Mouse (Mus musculus) thymus, postnatal 4 days (tissue): ENCODE measurements around the gene Spata17.
A peak's percentile ranks its signal among the peaks of the same experiment; 100 is the strongest.

Experiments
- DNase-seq: peaks from one replicate; pipeline ENCODE4 v3.0.0; 2021

Spata17 gene

DNA sequence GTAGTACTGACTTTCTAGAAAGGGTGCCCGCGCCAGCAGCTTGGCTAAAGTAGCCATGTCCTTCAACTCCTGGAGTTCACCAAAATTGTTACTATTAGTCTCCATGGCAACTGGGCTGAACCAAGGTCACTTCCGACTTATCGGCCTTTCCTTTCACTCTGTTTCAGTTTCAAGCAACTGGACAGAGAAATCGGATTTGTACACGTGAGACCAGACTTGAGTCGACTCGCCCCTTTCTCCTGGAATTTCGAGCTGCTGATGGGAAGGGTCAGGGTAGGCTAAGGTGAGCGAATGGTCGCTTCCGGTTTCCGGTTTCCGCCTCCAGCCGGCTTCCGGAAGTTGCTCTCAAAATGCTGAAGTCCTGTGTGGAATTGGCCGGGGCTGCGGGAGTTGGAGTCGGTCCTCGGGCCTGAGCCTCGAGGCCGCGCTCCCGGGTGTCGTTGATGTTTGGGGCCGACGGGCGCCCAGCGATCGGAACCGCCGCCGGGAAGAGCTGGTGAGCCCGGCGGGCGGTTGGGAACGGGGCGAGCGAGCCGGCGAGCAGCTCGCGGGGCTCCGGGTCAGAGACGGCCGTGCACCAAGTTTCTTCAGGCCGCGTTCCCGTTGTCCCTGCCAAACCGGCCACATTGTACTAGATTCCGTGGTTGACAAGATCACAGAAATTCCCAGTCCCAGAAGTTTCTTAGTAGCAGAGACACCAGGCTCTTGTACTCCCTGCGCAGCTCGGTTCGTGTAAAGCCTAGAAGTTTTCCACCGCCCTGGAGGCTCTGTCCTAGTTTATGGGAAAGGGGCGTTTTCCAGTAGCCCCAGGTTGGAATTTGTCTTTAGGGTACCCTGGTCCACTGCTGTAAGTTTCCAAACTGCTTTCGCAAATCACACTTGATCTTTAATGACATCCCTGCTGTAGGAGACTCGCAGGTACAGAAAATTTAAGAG is at the start of gene Spata17, which contains the start of gene Gpatch2:
Gene Spata17, minus strand, starts transcription at position 285 of the 936 bp plus-strand sequence.
Gene Gpatch2, plus strand, starts transcription at position 328 of the 936 bp plus-strand sequence.
- peak; percentile 75 for DNase-seq

DNA sequence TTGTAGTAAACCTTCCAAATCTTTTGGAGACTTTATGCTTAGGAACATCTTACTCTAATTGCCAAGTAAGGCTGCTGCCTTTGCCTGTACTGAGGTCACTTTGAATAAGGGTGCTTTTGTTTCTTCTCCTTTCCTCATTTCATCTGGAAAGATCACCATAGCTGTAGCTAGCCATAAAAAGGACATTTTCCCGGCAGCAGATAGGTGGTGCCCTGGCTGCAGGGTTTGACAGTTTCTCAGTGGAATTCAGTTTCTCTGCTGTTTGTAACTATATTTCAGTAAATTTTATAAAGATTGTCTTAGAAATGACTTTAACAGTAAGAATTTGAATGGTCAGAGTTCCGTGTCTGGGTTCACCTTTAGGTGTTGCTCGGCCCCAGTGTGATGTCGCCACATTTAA is 43.5 kb upstream of the Spata17 start:
- DNase-seq, result no peak

DNA sequence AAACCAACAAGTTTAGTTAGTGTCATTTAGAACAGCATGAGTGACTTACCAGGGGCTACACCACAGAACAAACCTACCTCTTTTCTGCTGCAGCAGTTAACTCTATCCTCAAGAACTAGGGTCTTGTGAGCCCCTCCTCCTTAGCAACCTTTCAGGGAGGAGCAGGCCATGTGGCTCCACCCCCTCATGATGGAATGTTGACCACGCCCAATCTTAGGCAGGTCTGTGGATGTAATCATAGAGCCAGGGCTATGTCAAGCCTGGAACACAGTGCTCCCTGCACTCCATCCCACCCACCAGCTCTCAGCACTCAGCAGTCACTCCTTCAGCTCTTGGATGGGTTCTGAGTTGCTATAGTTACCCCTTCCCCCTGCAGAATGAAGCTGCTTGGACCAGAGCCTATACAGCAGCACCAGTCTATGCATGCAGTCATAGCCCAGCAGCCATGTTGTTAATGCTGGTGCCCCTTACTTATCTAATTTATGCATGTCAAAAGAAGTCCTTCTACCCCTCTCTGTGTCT is 35.5 kb upstream of the Spata17 start:
- no peak for DNase-seq

DNA sequence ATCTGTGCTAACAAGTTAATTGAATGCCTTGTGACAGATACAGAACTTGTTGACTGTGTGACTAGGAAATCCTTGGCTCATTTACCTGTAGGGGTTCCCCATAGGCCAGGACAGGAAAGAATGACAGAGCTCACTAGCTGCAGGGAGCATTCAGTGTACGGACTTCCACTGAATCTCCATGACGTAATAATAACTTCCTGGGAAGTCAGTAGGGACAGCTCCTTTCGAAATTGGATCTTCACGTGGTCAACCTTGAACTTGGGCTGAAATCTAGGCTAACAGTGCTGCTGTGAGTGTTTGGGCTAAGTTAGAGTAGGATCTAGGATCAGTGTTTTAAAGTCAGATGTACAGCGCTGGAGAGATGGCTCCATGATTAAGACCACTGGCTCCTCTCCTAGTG is 29.5 kb upstream of the Spata17 start:
- DNase-seq, result no peak

DNA sequence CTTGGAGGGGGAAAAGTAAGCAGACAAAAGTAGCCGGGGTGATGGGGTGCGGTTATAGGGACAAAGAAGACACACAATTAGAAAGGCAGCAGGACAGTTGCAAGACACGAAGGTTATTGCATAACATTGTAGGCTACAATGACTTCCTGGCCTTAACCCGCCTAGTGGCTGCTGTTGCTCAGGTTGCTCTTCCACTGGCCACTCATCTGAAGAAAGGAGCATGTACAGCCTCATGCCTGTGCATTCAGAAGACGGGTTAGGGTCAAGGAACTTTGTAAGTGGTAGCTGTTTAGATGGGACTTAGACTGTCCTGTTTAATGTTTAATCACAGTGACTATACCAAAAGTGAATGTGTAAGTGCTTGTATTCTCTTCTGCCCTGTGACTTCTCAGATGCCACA is 26.1 kb upstream of the Spata17 start:
- no peak for DNase-seq

DNA sequence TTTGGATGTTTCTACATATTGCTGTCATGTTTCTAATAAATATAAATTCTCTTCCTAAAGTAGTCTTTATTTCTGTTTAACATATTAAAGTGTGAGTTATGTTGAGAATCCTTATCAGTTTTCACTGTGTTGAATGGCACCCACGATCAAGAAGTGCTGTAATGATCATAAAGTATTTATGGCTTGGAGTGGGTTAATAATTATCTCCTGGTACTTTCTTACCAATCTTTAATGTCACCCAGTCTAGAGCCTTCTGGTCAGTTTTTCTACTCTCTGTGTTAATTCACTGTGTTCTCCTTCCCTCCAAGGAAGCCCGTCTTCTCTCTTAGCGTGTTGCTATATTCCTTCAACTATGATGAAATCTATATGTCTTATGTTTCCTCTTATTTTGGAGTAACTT is 25.0 kb upstream of the Spata17 start:
- DNase-seq, result no peak

DNA sequence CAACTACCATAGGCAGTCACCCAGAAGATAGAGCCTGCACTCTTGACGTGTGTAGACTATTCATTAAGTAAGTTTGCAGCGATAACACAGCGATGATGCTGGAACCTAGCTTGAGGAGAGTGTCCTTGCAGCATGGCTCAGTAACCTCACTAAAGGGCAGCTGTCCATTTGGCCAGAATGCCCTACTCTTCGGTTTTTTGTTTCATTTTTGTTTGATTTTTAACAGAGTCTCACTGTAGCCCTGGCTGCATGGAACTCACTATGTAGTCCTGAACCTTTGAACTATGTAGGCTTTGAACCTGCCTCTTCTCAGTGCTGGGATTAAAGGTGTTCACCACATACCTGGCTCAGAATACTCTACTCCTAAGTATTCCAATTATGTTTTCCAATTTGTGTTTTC is 22.8 kb upstream of the Spata17 start:
- DNase-seq, result no peak

DNA sequence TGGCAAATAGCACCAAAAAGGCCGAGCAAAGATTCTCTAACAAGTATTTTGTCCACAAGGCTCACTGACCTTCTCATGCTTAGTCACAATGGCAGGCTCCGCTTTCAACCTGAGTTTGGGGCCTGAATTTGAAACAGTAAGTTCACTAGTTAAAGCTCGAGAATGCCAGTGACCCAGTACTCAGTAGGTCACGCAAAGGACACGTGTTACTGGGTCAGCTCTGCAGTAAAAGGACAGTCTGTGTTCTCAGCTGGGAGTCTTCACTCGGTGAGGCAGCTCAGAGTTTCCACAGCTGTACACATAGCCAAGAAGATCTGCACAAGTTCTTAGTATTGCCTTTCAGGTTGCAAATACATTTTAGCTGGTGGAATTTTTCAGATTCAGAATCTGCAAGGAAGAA is 21.0 kb upstream of the Spata17 start:
- DNase-seq, result no peak

DNA sequence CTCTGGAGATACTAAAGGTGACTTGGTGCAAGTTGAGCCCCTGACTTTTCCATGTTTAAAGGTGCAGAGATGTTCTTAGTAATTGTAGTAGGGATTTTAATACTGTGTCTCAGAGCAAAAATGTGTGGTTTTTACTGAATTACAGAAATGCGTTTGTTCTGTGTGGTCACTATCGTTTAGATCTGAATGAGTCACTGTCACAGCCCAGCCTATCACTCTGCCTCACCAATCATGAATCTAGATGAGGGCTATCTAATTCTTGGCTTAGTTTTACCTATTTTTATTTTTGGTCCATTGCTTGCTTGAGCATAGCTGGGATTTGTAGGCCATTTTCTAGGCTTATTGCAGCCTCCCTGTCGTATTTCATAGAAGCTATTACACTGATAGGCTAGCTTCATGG is 19.9 kb upstream of the Spata17 start:
- no peak for DNase-seq

DNA sequence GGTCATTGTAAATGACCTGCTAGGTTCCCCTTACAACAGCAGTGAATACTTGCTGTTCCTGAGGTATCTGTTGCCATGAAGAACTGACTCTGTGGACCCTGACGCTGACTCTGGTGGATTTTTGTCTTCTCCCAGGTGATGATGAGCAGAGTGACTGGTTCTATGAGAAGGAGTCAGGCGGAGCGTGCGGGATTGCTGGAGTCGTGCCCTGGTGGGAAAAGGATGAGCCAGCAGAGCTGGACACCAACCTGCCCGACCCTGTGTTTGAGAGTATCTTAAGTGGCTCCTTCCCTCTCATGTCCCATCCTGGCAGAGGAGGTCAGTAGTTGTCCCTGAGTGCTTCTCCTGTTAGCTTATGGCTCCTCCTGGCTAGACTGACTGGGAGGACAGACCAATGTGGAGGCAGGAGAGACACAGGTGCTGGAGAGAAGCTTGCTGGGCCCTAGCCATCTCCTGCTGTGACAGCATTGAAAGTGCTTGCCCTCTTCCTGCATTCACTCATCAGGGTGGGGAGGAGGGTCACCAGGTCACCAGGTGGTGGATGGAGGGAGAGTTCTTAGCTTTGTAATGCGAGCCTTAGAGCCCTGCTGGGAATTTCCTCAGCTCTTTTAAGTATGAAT is 17.8 kb upstream of the Spata17 start:
- DNase-seq, result no peak

DNA sequence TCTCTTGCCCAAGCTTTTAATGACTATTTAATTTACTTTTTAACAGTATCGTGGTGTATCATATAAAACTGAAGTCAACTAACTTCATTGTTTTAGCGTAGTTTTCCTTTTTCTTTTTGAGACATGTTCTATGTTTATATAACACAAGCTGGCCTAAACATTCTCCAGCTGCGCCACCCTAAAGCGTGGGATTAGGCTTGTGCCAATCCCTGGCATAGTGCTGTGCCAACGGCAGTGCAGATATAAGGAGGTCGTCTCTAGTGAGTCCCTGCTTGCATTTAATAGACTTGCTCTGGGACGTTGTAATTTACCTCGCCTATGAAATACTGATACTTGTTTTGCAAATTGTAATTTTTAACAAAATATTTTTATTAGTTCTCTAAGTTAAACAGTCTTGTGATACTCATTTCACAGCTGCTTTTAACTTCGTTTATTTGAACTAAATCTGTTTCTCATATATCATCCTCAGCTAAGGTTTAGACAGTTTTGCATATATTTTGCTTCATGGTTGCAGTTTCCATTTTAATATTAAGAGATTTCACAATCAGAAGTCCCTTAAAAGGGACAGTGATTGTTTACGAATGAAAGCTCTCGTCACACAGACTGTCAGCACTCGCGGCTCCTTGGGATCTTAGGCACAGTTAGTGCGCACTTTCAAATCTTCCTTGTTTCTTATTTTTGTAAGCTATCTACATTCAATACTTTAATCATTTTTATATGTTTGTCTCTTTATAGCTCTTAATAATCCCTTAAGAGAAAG is 17.1 kb upstream of the Spata17 start:
- DNase-seq, result no peak

DNA sequence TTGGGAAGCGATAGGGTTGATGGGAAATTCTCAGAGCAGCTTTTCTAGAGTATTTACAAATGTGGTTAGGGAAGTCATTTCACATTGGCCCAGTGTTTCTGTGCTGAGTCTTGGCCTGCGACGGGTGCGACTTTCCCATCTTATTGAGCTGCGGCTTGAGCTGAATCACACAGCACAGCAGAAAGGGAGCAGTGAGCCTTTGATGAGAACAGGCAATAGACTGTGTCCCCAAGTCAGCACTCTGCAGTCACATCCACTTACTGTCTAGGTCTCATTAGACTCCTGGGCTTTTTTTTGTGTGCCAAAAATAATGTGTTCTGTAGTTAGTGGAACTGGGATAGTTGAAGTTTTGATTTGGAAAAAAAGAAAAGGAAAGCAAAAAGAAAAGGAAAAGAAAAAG is 15.0 kb upstream of the Spata17 start:
- DNase-seq, result no peak

DNA sequence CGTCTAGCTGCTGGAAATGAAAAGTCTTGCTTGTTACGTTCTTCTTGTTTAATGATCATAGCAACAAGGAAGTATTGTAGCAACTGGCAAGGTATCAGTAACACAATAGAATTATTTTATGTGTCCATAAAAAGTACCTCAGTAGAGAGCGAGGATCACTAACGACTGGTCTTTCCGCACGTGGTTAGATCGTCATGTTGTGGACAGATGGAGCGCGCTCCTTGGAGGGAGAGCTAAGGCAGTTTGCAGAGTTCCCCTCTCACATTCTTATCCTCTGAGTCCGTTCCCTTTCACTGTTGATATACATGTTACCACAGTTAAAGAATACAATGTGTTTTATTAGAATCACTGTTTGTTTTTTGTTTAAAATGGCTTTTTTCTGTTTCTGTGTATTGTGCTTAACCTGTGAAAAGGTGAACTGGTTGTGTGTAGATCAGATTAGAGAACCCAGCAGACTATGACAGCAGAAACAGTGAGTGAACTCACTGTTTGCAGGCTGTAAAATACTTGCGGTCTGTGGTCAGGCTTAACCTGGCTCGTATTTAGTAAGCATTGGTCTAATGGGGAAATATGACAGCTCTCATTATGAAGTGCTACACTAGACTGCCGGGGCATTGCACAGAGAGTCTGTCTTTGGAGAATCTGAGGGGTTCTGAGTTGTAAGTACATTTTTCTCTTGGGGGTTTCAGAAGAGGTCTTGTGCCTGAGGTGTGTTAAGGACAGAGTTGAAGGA is 13.3 kb upstream of the Spata17 start:
- DNase-seq, result no peak

DNA sequence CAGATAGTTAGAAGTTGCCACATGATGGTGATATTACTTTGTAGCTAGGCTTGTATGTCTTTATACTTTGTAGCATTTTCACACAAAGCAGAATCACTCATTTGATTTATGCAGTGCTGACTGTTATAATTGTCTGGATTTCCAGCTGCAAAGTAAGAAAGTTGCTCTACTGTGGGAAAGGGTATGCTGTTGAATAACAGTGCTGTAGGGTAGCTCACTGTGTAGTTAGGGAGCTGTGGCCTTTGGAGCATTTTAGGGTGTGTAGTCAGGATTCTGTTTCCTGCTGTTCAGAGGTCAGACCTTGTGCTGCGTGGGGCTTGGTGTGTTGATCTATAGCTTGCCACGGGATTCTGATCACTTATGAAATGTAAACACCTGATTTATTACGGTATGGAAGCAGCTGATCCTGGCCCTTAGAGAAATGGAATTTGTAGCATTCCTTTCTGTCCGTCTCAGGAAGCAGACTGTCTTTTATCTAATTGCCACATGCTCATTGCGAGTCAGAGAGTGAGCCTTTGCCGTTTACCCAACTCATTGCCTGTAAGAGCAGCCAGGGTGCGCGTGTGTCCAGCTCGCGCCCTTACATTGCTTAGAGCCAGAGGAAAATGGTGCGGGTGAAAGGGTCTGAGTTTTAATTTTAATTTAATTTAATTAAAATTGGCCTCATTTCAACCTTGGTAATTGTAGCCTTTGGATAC is 11.2 kb upstream of the Spata17 start:
- no peak for DNase-seq

DNA sequence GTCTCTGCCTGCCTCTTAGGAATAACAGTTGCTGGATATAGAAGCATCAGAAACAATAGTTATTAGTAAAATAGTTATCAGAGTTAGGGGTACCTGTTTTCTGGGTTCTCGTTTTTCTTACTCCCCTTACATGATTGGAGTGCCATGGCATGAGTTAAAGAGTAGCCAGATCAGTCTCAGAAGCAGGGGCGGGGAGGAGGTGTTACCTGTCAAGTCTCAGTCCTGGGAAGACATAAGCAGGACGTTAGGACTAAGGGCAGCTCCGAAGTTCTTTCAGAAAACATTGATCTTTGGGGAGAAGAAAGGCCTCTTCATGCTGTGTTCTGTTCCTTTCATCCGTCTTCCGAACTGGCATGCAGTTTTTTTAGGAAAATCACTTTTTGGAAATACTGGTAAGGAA is 5.5 kb upstream of the Spata17 start:
- DNase-seq, result no peak

DNA sequence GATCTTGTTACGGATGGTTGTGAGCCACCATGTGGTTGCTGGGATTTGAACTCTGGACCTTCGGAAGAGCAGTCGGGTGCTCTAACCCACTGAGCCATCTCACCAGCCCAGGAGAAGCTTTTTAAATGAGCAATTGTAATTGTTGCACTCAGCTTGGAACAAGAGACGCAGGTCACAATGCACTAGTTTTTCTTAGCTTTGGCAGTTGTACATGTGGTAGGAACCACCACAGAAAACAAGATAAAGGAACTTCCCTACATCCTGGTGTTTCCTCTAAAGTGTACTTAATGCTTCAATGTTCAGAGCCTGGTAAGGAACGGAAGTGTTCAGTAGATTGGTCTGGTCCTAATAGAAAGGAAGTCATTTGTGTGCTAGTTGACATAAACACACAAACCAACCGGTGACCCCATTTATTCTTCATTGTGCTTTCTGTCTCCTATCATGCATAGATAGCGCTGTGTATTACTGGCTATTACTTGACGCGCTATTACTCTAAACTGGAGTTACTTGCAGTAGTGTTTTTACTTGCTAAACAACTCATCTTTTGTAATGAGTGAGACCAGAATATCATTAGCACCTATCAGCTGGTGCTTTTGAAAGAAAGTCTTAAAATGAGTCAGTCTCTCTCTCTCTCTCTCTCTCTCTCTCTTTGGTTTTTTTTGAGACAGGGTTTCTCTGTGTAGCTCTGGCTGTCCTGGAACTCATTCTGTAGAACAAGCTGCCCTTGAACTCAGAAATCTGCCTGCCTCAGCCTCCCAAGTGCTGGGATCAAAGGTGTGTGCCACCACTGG is 1.6 kb upstream of the Spata17 start:
- DNase-seq, result no peak

DNA sequence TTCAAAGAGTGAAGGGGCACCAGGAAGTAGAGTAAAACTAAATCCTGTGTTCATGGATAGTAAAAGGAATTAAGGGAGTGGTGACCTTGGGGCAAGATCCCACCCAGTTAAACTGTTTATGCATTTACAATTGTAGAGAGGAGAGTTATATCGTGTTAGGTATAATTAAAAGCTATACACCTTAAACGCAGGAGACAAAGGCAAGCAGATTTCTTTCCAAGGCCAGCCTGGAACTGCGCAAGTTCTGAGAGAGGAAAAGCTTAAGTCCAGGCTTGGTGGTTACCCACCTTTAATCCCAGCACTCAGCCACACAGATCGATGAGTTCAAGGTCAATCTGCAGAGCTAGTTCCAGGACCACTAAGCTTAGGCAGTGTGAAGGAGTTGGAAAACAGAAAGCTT is 4.5 kb downstream of the Spata17 start:
- DNase-seq, result no peak

DNA sequence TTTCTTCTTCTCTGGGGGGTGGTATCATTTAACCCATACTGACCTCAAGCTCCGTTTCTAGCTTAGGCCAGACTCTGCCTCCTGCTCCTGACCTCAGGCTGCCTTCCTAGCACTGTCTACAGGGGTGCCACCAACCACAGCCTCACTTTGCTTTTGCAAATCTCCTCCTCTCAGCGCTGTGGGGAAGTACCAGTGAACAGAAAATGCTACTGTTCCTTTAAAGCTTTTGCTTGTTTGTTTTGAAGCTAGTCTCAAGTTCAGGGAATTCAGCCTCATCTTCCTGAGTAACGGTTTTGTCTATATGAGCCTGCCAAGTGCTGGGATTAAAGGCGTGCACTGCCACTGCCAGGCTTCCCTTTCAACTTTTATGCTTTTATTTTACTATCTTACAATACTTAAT is 5.8 kb downstream of the Spata17 start:
- DNase-seq, result no peak

DNA sequence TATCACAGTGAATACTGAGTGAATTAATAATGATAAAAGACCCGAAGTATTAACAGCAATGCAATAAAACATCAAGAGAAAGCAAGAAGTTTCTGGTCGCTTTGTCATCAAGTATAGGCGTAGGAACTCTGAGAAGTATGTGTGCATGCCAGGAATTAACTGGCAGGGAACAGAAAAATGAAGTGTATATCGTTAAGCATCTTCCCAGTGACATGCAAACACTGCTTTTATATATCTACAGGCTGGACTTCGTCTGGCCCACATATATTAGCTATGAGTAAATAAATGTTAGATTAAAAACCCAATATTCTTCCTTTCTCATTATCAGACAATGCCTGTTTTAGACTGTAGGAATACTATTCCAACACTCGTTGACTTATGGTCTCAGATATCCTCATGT is 9.8 kb downstream of the Spata17 start:
- DNase-seq, result no peak

DNA sequence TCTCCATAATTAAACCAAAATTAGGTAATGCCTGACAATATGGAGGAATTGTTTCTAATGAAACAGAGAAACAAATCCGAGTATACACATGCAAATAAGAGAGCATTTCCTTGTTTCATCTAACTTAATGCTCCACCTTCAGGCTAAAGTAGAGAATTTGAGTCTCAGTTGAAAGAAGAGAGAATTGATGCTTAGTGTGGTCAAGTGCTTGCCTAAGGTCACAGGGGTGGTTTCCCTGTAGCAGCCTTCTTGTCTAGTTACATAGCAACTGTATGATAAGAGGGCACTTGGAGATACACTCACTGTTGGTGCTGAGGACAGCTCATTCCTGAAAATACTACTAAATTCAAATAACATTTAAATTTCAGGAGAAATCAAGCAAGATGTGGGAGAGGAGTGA is 36.7 kb downstream of the Spata17 start:
- DNase-seq, result no peak

DNA sequence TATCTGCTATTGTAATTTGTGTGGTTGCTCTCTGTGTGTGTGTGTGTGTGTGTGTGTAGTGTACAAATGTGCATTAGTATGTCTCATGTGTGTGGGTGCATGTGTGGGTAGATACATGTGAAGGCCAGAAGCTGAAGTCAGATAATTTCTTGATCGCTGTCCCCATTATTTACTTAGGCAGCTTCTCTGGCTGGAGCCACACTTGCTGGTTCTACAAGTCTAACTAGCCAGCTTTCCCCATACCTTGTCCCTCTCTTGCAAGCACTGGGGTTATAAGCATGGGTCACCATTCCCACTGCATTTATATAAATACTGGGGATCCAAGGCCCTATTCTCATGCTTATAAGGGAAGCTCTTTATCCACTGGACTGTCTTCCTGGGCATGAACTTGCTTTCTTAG is 39.3 kb downstream of the Spata17 start:
- no peak for DNase-seq
